Mouse (Mus musculus) liver, embryonic 14.5 days (tissue): ENCODE data around the gene Fscn3. TPM values are rescaled to one million over a fixed set of nuclear protein-coding genes. Genes with fewer than 3 reads are reported as not detected.

Source experiments
- ATAC-seq: fragments of 200-750 bp; cut with Nextera tagmentation; 2 replicates; pipeline ENCODE4 v1.8.0; 2017; ENCODE audit warnings: moderate number of reproducible peaks, mild to moderate bottlenecking, moderate library complexity; ENCODE audit not compliant: insufficient read depth
- DNase-seq, 3 experiments: peaks; one replicate each; pipeline ENCODE4 v3.0.0-alpha.2; 2012 to 2013; ENCODE audit warnings: low read depth in 3 of 3, low spot score in 3 of 3
- H3K27ac ChIP-seq: fragments of 300-500 bp; sonication (generic); 2 replicates; pipeline ENCODE4 v1.5.1; 2014; ENCODE audit warnings: moderate library complexity, mild to moderate bottlenecking, control low read depth, inconsistent platforms
- H3K27me3 ChIP-seq: fragments of 300-500 bp; sonication (generic); 2 replicates; pipeline ENCODE4 v1.6.1; 2014; ENCODE audit warnings: mild to moderate bottlenecking, low read length, moderate library complexity; ENCODE audit not compliant: control insufficient read depth, insufficient read depth
- H3K36me3 ChIP-seq: fragments of 300-500 bp; sonication (generic); replicated peaks from 2 replicates; pipeline ENCODE4 v1.6.1; 2014; ENCODE audit warnings: low read depth; ENCODE audit not compliant: control insufficient read depth, insufficient read depth
- H3K4me1 ChIP-seq, 2 experiments: fragments of 200-500 bp in 1 of 2; fragments of 300-500 bp in 1 of 2; sonication (generic) in 1 of 2; replicated peaks; 2 replicates each; pipeline ENCODE4 v1.6.1; 2012 to 2014; ENCODE audit warnings: antibody characterized with exemption in 1 of 2, inconsistent platforms in 1 of 2, low read length in 1 of 2; ENCODE audit not compliant: control insufficient read depth in 2 of 2, insufficient read depth in 2 of 2
- H3K4me2 ChIP-seq: fragments of 300-500 bp; sonication (generic); 2 replicates; pipeline ENCODE4 v1.6.1; 2014; ENCODE audit warnings: low read depth, mild to moderate bottlenecking, control low read depth, moderate library complexity
- H3K4me3 ChIP-seq, 2 experiments: fragments of 200-500 bp in 1 of 2; fragments of 300-500 bp in 1 of 2; sonication (generic) in 1 of 2; 2 replicates each; pipeline ENCODE4 v1.5.1; 2012 to 2014; ENCODE audit warnings: low read depth in 2 of 2, low read length in 2 of 2, mild to moderate bottlenecking in 2 of 2, control low read depth in 1 of 2, inconsistent platforms in 1 of 2, moderate library complexity in 1 of 2; ENCODE audit not compliant: insufficient read depth in 1 of 2
- H3K9ac ChIP-seq: fragments of 300-500 bp; sonication (generic); replicated peaks from 2 replicates; pipeline ENCODE4 v1.6.1; 2014; ENCODE audit warnings: mild to moderate bottlenecking, control low read depth, moderate library complexity
- H3K9me3 ChIP-seq: fragments of 300-500 bp; sonication (generic); 2 replicates; pipeline ENCODE4 v1.6.1; 2016; ENCODE audit warnings: low read length, mixed read lengths; ENCODE audit not compliant: control insufficient read depth
- CTCF ChIP-seq: IDR thresholded peaks from 2 replicates; pipeline ENCODE4 v1.5.1; 2016; ENCODE audit warnings: antibody characterized with exemption, low read depth, control low read depth
- EP300 ChIP-seq: IDR thresholded peaks from 2 replicates; pipeline ENCODE4 v1.6.1; 2016; ENCODE audit warnings: antibody characterized with exemption, low read depth
- WGBS: fragments of 180-500 bp; shearing (Covaris S2); extraction: QIAGEN DNeasy Blood & Tissue Kit; methylation state at CpG from one replicate; pipeline ENCODE4 v1.1.7; 2014; ENCODE audit not compliant: insufficient replicate concordance; 5-methylcytosine and 5-hydroxymethylcytosine counted together
- polyA plus RNA-seq, 2 experiments: library from polyadenylated mRNA; depleted of rRNA in 1 of 2; stranded (reverse) in 1 of 2; unstranded in 1 of 2; fragments of >200 nt; fragmentation: Nextera tagmentation in 1 of 2; extraction: Ambion mirVana in 1 of 2; gene quantifications; 2 replicates each; pipeline versions ENCODE4 v1.2.1 to v1.2.3; 2012 to 2014

The Fscn3 gene
- polyA plus RNA-seq, 2 experiments = 0.34 to 0.50 TPM

- no peak for ATAC-seq
- no peak for DNase-seq
- Histone ChIP-seq H3K9me3 (no peaks in the 10 kb centered on the region), H3K4me3 (no peak overlapping the region), H3K4me1 (no peaks in the 10 kb centered on the region; a peak in 1 of 4 replicates), H3K27ac (no peak overlapping the region), H3K27me3 (no peaks in the 10 kb centered on the region), H3K9ac (no peak overlapping the region), H3K4me2 (no peak overlapping the region), H3K36me3 (no peaks in the 10 kb centered on the region; the same call in 1 of the 2 replicates)
- TF ChIP-seq CTCF (no peak), EP300 (no peak)
- 44% methylated on average over 2 of the region's 2 CpGs for WGBS
Observed at GRCm38 (mm10) chr6:28411236-28411635, 16.4 kb upstream of the Fscn3 start.

- Histone ChIP-seq H3K4me2 (no peak overlapping the region), H3K9ac (no peak overlapping the region), H3K36me3 (peaks cover 21% of the 10 kb centered on the region), H3K4me3 (no peak overlapping the region), H3K27ac (no peak overlapping the region), H3K9me3 (no peaks in the 10 kb centered on the region), H3K27me3 (no peaks in the 10 kb centered on the region), H3K4me1 (peaks cover 12 to 14% of the 10 kb centered on the region in 2 experiments)
- DNase-seq (no peak), ATAC-seq (no peak)
- 82% methylated on average over 4 of the region's 4 CpGs for WGBS
- no peak for TF ChIP-seq EP300
- no peak for TF ChIP-seq CTCF
Observed at GRCm38 (mm10) chr6:28416981-28417380, 10.6 kb upstream of the Fscn3 start.

- 88% methylated on average over 14 of the region's 14 CpGs for WGBS
- H3K9ac ChIP-seq = no peak overlapping the region
- no peak overlapping the region for H3K27ac ChIP-seq
- no peaks in the 10 kb centered on the region for H3K27me3 ChIP-seq
- TF ChIP-seq EP300 = no peak
- no peak for TF ChIP-seq CTCF
- no peaks in the 10 kb centered on the region for H3K9me3 ChIP-seq
- ATAC-seq (no peak), DNase-seq (no peak)
- H3K4me2 ChIP-seq = no peak overlapping the region
- peaks cover 21% of the 10 kb centered on the region for H3K36me3 ChIP-seq
- no peak overlapping the region for H3K4me3 ChIP-seq
- peaks cover 20 to 25% of the 10 kb centered on the region in 2 experiments for H3K4me1 ChIP-seq
Observed at GRCm38 (mm10) chr6:28418449-28418848, 9.1 kb upstream of the Fscn3 start.

- TF ChIP-seq CTCF (no peak), EP300 (no peak)
- H3K4me1 ChIP-seq = peaks cover 20 to 25% of the 10 kb centered on the region in 2 experiments
- no peaks in the 10 kb centered on the region for H3K27me3 ChIP-seq
- no peak overlapping the region for H3K27ac ChIP-seq
- peaks cover 21% of the 10 kb centered on the region for H3K36me3 ChIP-seq
- no peak overlapping the region for H3K4me3 ChIP-seq
- 68% methylated on average over 2 of the region's 2 CpGs for WGBS
- no peaks in the 10 kb centered on the region for H3K9me3 ChIP-seq
- DNase-seq (no peak), ATAC-seq (no peak)
- peak overlapping the region; percentile 23 for H3K9ac ChIP-seq
- peak overlapping the region; percentile 87 for H3K4me2 ChIP-seq
Observed at GRCm38 (mm10) chr6:28419673-28420072, 7.9 kb upstream of the Fscn3 start.

GRCm38 (mm10) chr6:28420361-28420760, 7.2 kb upstream of the Fscn3 start:
- TF ChIP-seq CTCF (no peak), EP300 (no peak)
- 68% methylated on average over 17 of the region's 17 CpGs for WGBS
- H3K27ac ChIP-seq = no peak overlapping the region
- peak overlapping the region; percentile 75 to 76 for H3K4me3 ChIP-seq
- H3K4me1 ChIP-seq = peaks cover 23 to 28% of the 10 kb centered on the region in 2 experiments
- peak overlapping the region; percentile 87 for H3K4me2 ChIP-seq
- H3K27me3 ChIP-seq = no peaks in the 10 kb centered on the region
- H3K9ac ChIP-seq = peak overlapping the region; percentile 82
- peaks cover 25% of the 10 kb centered on the region for H3K36me3 ChIP-seq
- H3K9me3 ChIP-seq = no peaks in the 10 kb centered on the region
- no peak for DNase-seq
- no peak for ATAC-seq
